Mouse (Mus musculus) heart, embryonic 16.5 days (tissue): ENCODE measurements at regions not wholly inside any gene's neighbourhood (a gene's known extent, or its start where the extent isn't known, plus 50 kb on each side); places are given as distances from the start of the nearest gene placed in this dataset.

Experiments used
- ATAC-seq: fragments of 200-750 bp; cut with Nextera tagmentation; replicated peaks from 2 replicates; pipeline ENCODE4 v1.8.0; 2017; ENCODE audit warnings: moderate number of reproducible peaks; ENCODE audit not compliant: insufficient read depth, low FRiP score; ENCODE audit errors: extremely low read depth
- H3K27ac ChIP-seq: fragments of 300-500 bp; sonication (generic); 2 replicates; pipeline ENCODE4 v1.5.1; 2014; ENCODE audit warnings: mild to moderate bottlenecking, low read length, control low read depth, moderate library complexity
- H3K27me3 ChIP-seq: fragments of 300-500 bp; sonication (generic); 2 replicates; pipeline ENCODE4 v1.6.1; 2014; ENCODE audit warnings: low read length, mixed read lengths; ENCODE audit not compliant: control insufficient read depth, insufficient read depth
- H3K36me3 ChIP-seq: fragments of 300-500 bp; sonication (generic); 2 replicates; pipeline ENCODE4 v1.6.1; 2014; ENCODE audit not compliant: control insufficient read depth, insufficient read depth
- H3K4me1 ChIP-seq: fragments of 300-500 bp; sonication (generic); 2 replicates; pipeline ENCODE4 v1.6.1; 2014; ENCODE audit warnings: low read length, mixed read lengths; ENCODE audit not compliant: control insufficient read depth, insufficient read depth
- H3K4me2 ChIP-seq: fragments of 300-500 bp; sonication (generic); 2 replicates; pipeline ENCODE4 v1.6.1; 2014; ENCODE audit warnings: low read depth, mild to moderate bottlenecking, control low read depth, low read length
- H3K4me3 ChIP-seq: fragments of 300-500 bp; sonication (generic); 2 replicates; pipeline ENCODE4 v1.5.1; 2014; ENCODE audit warnings: mild to moderate bottlenecking, control low read depth, low read length
- H3K9ac ChIP-seq: fragments of 300-500 bp; sonication (generic); 2 replicates; pipeline ENCODE4 v1.6.1; 2014; ENCODE audit warnings: low read length, control low read depth
- H3K9me3 ChIP-seq: fragments of 300-500 bp; sonication (generic); replicated peaks from 2 replicates; pipeline ENCODE4 v1.6.1; 2016; ENCODE audit warnings: low read length; ENCODE audit not compliant: control insufficient read depth
- WGBS: fragments of 180-500 bp; shearing (Covaris S2); extraction: QIAGEN DNeasy Blood & Tissue Kit; methylation state at CpG from one replicate; pipeline ENCODE4 v1.1.7; 2014; 5-methylcytosine and 5-hydroxymethylcytosine counted together

- Histone ChIP-seq H3K9ac (no peak overlapping the region), H3K36me3 (no peaks in the 10 kb centered on the region), H3K4me2 (no peak overlapping the region), H3K4me3 (no peak overlapping the region), H3K27me3 (no peaks in the 10 kb centered on the region), H3K27ac (no peak overlapping the region), H3K9me3 (no peaks in the 10 kb centered on the region), H3K4me1 (no peaks in the 10 kb centered on the region)
- ATAC-seq: no peak
- 71% methylated on average over 12 of the region's 12 CpGs for WGBS
These were observed 92.7 kb downstream of the Olig3 start for GRCm38 (mm10) chr10:19448838-19449559.

DNA sequence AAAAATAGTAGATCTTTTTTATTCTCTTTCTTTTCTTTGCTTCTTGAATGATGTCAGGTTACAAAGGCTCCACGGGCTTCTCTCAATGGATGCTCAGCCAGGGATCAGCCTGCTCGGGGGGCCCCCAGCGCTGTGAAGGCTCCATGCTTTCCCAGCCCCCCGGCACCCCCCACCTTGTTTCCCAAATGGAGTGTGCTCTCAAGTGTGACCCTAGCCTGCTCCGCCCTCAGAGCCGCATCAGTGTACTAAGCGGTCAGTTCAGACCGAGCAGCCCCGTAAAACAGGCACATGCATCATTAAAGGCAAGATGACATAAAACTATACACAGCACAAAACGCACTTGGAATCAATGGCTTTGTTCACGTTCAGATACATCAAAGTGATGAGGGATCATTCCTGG is 102.7 kb downstream of the Olig3 start:
- ATAC-seq: no peak
- H3K4me3 ChIP-seq: no peak overlapping the region
- H3K4me1 ChIP-seq: no peaks in the 10 kb centered on the region
- H3K9ac ChIP-seq: no peak overlapping the region
- H3K27me3 ChIP-seq: no peaks in the 10 kb centered on the region
- no peaks in the 10 kb centered on the region for H3K36me3 ChIP-seq
- no peak overlapping the region for H3K4me2 ChIP-seq
- H3K27ac ChIP-seq: no peak overlapping the region
- WGBS: 78% methylated on average over 11 of the region's 11 CpGs
- H3K9me3 ChIP-seq: no peaks in the 10 kb centered on the region

DNA sequence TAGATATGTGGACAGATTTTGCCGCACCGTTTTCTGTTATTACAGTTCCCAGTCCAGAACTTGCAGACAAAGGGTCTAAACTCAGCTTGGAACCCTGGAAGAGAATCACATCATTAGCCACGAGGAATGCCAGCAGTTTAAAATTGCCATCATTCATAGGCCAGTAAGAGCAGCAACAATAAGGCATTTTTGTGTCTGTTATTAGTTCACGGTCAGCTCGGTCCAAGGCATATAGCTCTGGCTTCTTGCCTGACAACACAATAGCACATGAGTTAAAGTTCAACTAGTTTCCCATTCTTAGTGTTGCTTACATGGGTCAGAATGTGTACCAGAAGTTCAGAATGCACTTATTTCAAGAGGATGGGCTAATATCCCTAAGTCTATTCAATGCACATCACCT is 103.4 kb downstream of the Olig3 start:
- WGBS: 79% methylated on average over 5 of the region's 5 CpGs
- H3K9me3 ChIP-seq: no peaks in the 10 kb centered on the region
- H3K27me3 ChIP-seq: no peaks in the 10 kb centered on the region
- H3K4me1 ChIP-seq: no peaks in the 10 kb centered on the region
- H3K27ac ChIP-seq: no peak overlapping the region
- H3K36me3 ChIP-seq: no peaks in the 10 kb centered on the region
- no peak overlapping the region for H3K4me2 ChIP-seq
- no peak for ATAC-seq
- no peak overlapping the region for H3K4me3 ChIP-seq
- no peak overlapping the region for H3K9ac ChIP-seq

- 69% methylated on average over 4 of the region's 4 CpGs for WGBS
- H3K36me3 ChIP-seq: no peaks in the 10 kb centered on the region
These were observed 103.8 kb downstream of the Olig3 start for GRCm38 (mm10) chr10:19460164-19460563.

GRCm38 (mm10) chr10:19463800-19464199 is 107.5 kb downstream of the Olig3 start:
- Histone ChIP-seq H3K27ac (no peak overlapping the region), H3K27me3 (no peaks in the 10 kb centered on the region), H3K9me3 (no peaks in the 10 kb centered on the region), H3K4me1 (no peaks in the 10 kb centered on the region), H3K9ac (no peak overlapping the region), H3K36me3 (no peaks in the 10 kb centered on the region), H3K4me2 (no peak overlapping the region), H3K4me3 (no peak overlapping the region)
- 67% methylated on average over 3 of the region's 3 CpGs for WGBS
- ATAC-seq: no peak

More at GRCm38 (mm10) chr10:19460164-19460563, 103.8 kb downstream of the Olig3 start:
- ATAC-seq: no peak
- Histone ChIP-seq H3K4me2 (no peak overlapping the region), H3K27me3 (no peaks in the 10 kb centered on the region), H3K9ac (no peak overlapping the region), H3K4me1 (no peaks in the 10 kb centered on the region), H3K27ac (no peak overlapping the region), H3K4me3 (no peak overlapping the region), H3K9me3 (no peaks in the 10 kb centered on the region)

GRCm38 (mm10) chr10:19464504-19464903 is 108.2 kb downstream of the Olig3 start:
- Histone ChIP-seq H3K9ac (no peak overlapping the region), H3K27ac (no peak overlapping the region), H3K36me3 (no peaks in the 10 kb centered on the region), H3K9me3 (no peaks in the 10 kb centered on the region), H3K4me3 (no peak overlapping the region), H3K4me1 (no peaks in the 10 kb centered on the region), H3K4me2 (no peak overlapping the region), H3K27me3 (no peaks in the 10 kb centered on the region)
- no peak for ATAC-seq
- WGBS: 67% methylated on average over 5 of the region's 5 CpGs

GRCm38 (mm10) chr10:19471349-19472040 is 115.2 kb downstream of the Olig3 start:
- Histone ChIP-seq H3K27ac (no peak overlapping the region; the same call in 1 of the 2 replicates), H3K9ac (no peak overlapping the region), H3K4me2 (no peak overlapping the region), H3K36me3 (no peaks in the 10 kb centered on the region), H3K9me3 (no peaks in the 10 kb centered on the region), H3K4me3 (no peak overlapping the region), H3K27me3 (no peaks in the 10 kb centered on the region), H3K4me1 (no peaks in the 10 kb centered on the region)
- ATAC-seq: no peak
- WGBS: 67% methylated on average over 9 of the region's 9 CpGs

- Histone ChIP-seq H3K36me3 (no peaks in the 10 kb centered on the region), H3K4me2 (no peak overlapping the region), H3K4me3 (no peak overlapping the region), H3K9ac (no peak overlapping the region), H3K4me1 (no peaks in the 10 kb centered on the region), H3K27ac (no peak overlapping the region), H3K9me3 (no peaks in the 10 kb centered on the region), H3K27me3 (no peaks in the 10 kb centered on the region)
- 44% methylated on average over 6 of the region's 6 CpGs for WGBS
- ATAC-seq: no peak
These were observed 115.7 kb downstream of the Olig3 start for GRCm38 (mm10) chr10:19472066-19472465.

GRCm38 (mm10) chr10:19472949-19473535 is 116.7 kb downstream of the Olig3 start:
- ATAC-seq: no peak
- no peaks in the 10 kb centered on the region for H3K4me1 ChIP-seq
- H3K4me2 ChIP-seq: no peak overlapping the region
- H3K9me3 ChIP-seq: no peaks in the 10 kb centered on the region
- no peak overlapping the region for H3K9ac ChIP-seq
- H3K27me3 ChIP-seq: no peaks in the 10 kb centered on the region
- no peak overlapping the region for H3K27ac ChIP-seq
- no peaks in the 10 kb centered on the region for H3K36me3 ChIP-seq
- 82% methylated on average over 3 of the region's 3 CpGs for WGBS
- no peak overlapping the region for H3K4me3 ChIP-seq
